Mouse (Mus musculus) embryonic facial prominence, embryonic 13.5 days (tissue): ENCODE data around the gene Trpv1. TPM values are rescaled to one million over a fixed set of nuclear protein-coding genes. Genes with fewer than 3 reads are reported as not detected.

Experiments
- ATAC-seq: fragments of 200-750 bp; cut with Nextera tagmentation; 2 replicates; pipeline ENCODE4 v1.8.0; 2017; ENCODE audit warnings: low read depth; ENCODE audit not compliant: insufficient number of reproducible peaks, insufficient read depth, low FRiP score, low TSS enrichment
- H3K27ac ChIP-seq: fragments of 300-500 bp; sonication (generic); 2 replicates; pipeline ENCODE4 v1.5.1; 2015; ENCODE audit warnings: moderate library complexity, mild to moderate bottlenecking, inconsistent platforms
- H3K27me3 ChIP-seq: fragments of 300-500 bp; sonication (generic); 2 replicates; pipeline ENCODE4 v1.6.1; 2015; ENCODE audit warnings: mild to moderate bottlenecking, inconsistent platforms
- H3K36me3 ChIP-seq: fragments of 300-500 bp; sonication (generic); 2 replicates; pipeline ENCODE4 v1.6.1; 2015; ENCODE audit warnings: mild to moderate bottlenecking, inconsistent platforms
- H3K4me1 ChIP-seq: fragments of 300-500 bp; sonication (generic); 2 replicates; pipeline ENCODE4 v1.6.1; 2015; ENCODE audit warnings: inconsistent platforms
- H3K4me2 ChIP-seq: fragments of 300-500 bp; sonication (generic); 2 replicates; pipeline ENCODE4 v1.6.1; 2015; ENCODE audit warnings: moderate library complexity, mild to moderate bottlenecking, inconsistent platforms
- H3K4me3 ChIP-seq: fragments of 300-500 bp; sonication (generic); 2 replicates; pipeline ENCODE4 v1.5.1; 2015; ENCODE audit warnings: mild to moderate bottlenecking, inconsistent platforms
- H3K9ac ChIP-seq: fragments of 300-500 bp; sonication (generic); 2 replicates; pipeline ENCODE4 v1.6.1; 2015; ENCODE audit warnings: mild to moderate bottlenecking, inconsistent platforms
- H3K9me3 ChIP-seq: fragments of 300-500 bp; sonication (generic); 2 replicates; pipeline ENCODE4 v1.6.1; 2016; ENCODE audit warnings: inconsistent platforms
- WGBS: fragments of 180-500 bp; shearing (Covaris S2); methylation state at CpG from one replicate; pipeline ENCODE4 v1.1.7; 2015; ENCODE audit warnings: mixed read lengths; 5-methylcytosine and 5-hydroxymethylcytosine counted together
- polyA plus RNA-seq: library from polyadenylated mRNA; unstranded; fragments of >200 nt; fragmentation: Nextera tagmentation; extraction: Ambion mirVana; gene quantifications from 2 replicates; pipeline ENCODE4 v1.2.1, GENCODE M21; 2015

Gene Trpv1
- 0.11 TPM in 1 of 2 replicates, not detected in the other for polyA plus RNA-seq

DNA sequence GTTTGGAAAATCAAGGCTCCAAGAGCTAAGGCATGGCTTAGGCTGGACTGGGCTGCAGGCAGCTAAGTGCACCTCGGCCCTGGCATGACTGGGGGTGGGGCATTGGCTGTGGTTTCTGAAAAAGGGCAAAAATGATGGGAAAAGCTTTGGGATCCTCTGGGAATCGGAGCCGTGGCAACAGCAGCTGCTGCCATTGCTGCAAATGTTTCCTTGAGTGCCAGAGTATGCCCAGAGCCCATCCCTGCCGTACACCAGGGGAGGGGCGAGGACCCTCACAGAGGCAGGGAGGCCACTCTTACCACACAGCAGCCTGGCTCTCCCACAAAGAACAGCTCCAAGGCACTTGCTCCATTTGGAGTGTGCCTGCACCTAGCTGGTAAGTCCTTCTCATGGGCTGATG, at the start of gene Trpv1:
TSS of gene Trpv1 (plus strand) at position 301 of the 400 bp plus-strand sequence.
- Histone ChIP-seq H3K4me1 (peaks cover 12% of the 10 kb centered on the region), H3K4me2 (no peak within 1 kb of the TSS), H3K9ac (no peak within 1 kb of the TSS), H3K36me3 (no peaks in the 10 kb centered on the region), H3K9me3 (0 out of 2 replicates have a peak, but pooled peaks cover 7% of the 10 kb centered on the region), H3K27me3 (no peaks in the 10 kb centered on the region), H3K4me3 (no peak within 1 kb of the TSS), H3K27ac (no peak within 1 kb of the TSS)
- WGBS = 81% methylated on average over 5 of the region's 5 CpGs
- ATAC-seq = no peak

DNA sequence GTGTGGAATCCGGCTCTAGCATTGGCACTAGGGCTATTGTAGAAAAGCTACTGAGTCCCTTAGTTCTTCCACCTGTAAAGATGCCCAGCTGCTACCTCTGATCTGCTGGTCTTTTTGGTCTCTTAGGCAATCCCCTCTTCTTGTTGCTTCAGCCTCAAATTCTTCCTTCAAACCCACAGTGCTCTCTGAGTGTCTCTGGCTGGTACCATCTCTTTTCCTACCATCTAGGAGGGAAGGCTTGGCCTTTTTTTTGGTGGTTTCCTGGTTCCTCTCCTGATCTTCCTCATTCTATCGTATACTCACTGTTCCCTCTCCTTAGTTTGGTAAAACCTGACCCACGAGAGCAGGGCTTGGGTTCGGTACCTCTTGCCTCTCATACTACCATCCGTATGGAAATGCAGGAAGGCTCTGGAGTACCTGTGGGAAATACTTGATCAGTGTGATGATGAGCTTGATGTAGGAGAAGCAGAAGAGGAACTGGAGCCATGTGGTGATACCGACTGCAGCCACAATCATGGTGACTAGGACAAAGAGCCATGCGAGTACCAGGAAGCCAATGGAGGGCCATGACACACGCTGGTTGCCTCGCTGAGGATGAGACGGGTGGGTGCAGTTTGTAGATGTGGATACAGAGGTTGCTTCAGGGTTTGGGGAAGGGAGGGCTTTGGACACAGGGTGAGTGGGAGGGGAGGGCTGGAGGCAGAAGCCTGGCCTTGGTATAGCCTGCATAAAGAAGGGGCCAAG, 48.0 kb upstream of the Trpv1 start:
- peaks cover 71% of the 10 kb centered on the region for H3K36me3 ChIP-seq
- WGBS = 93% methylated on average over 10 of the region's 10 CpGs
- no peak overlapping the region for H3K27ac ChIP-seq

DNA sequence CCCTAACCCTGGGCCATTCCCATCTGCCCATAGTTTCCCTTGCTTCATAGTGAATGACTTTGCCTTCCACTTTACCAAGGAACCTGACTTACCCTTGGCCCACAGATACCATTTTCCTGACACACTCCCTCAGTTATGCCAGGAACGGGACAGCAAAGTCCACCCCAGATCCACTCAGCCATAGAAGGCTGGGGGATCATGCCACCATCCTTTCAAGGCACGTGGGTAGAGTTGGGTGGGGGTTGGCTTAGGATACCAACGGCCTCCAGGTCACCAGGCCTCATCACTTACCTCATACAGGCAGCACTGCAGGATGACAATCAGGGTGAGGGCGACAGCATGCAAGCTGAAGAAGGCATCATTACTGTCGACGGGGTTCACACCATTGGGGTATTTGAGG, 46.9 kb upstream of the Trpv1 start:
- Histone ChIP-seq H3K36me3 (peaks cover 77% of the 10 kb centered on the region), H3K9me3 (no peaks in the 10 kb centered on the region)
- WGBS = 90% methylated on average over 6 of the region's 6 CpGs

More for the DNA sequence above, 48.0 kb upstream of the Trpv1 start:
- no peaks in the 10 kb centered on the region for H3K9me3 ChIP-seq
- H3K4me1 ChIP-seq = no peaks in the 10 kb centered on the region
- H3K4me2 ChIP-seq = no peak overlapping the region
- H3K4me3 ChIP-seq = no peak overlapping the region
- H3K9ac ChIP-seq = no peak overlapping the region
- no peaks in the 10 kb centered on the region for H3K27me3 ChIP-seq
- ATAC-seq = no peak

DNA sequence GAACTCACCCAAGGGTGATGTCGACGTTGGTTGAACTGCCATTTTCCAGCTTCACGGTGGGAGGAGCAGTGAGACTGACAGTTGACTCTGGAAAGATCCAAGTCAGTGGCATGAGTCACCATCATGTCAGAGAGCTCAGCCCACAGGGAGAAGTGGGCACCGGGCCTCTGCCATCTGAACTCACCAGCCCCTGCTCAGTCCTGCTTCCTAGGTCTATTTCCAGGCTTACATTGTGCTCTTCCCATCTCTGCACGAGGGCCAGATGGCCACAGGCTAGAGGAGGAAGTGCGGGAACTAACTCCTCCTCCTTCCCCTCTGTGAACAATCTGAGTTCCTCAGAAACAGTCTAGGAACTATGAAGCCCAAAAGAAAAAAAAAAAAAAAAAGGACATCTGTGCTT, 41.0 kb upstream of the Trpv1 start:
- H3K36me3 ChIP-seq = peaks cover 47% of the 10 kb centered on the region

More for the DNA sequence above, 46.9 kb upstream of the Trpv1 start:
- H3K9ac ChIP-seq = no peak overlapping the region
- no peak overlapping the region for H3K4me3 ChIP-seq
- H3K4me1 ChIP-seq = no peaks in the 10 kb centered on the region
- ATAC-seq = no peak
- H3K27me3 ChIP-seq = no peaks in the 10 kb centered on the region
- H3K27ac ChIP-seq = no peak overlapping the region
- H3K4me2 ChIP-seq = no peak overlapping the region

DNA sequence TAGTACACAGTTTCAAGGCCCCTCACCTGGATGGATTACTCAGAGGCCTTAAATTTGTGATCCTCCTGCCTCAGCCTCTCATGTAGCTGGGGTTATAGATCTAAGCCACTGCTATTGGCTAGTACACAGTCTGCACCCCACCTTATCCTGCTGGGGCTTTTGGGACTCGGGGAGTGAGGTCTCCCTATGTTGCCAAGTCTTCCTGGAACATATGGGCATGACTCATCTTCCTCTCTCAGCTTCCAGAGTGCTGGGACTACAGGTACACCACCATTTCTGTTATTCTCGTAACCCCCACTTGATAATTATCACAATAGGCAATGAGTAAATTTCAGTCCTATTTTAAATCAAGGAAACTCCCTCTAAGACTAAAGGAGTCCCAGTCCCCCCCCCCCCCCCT, 39.6 kb upstream of the Trpv1 start:
- ATAC-seq = no peak
- 79% methylated on average over 2 of the region's 2 CpGs for WGBS

More for the DNA sequence above, 41.0 kb upstream of the Trpv1 start:
- peaks cover 8% of the 10 kb centered on the region for H3K4me1 ChIP-seq
- no peak overlapping the region for H3K4me3 ChIP-seq
- no peak overlapping the region for H3K9ac ChIP-seq
- H3K27me3 ChIP-seq = no peaks in the 10 kb centered on the region
- no peaks in the 10 kb centered on the region for H3K9me3 ChIP-seq
- no peak overlapping the region for H3K4me2 ChIP-seq
- H3K27ac ChIP-seq = no peak overlapping the region
- WGBS = 72% methylated on average over 6 of the region's 6 CpGs
- ATAC-seq = no peak

DNA sequence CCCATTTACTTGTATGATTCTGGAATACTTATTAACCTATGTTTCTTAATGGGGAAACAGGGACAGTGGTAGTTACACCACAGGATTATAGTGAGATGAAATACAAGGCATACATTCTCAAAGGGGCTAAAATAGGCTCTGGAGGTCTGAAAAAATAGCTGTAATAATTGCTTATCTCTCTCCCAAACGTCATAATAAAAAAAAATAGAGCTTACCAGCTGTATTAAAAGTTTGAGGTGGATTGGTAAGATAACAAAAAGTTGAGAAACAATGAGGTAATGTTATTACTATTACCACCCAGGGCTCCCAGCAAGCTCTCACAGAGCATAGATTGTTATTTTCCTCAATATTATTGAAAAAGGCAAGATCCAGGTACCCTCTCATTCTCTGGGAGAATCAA, 35.9 kb upstream of the Trpv1 start:
- ATAC-seq = no peak
- peaks cover 12% of the 10 kb centered on the region for H3K36me3 ChIP-seq
- H3K4me2 ChIP-seq = peak overlapping the region; percentile 95
- H3K4me1 ChIP-seq = peaks cover 20% of the 10 kb centered on the region
- H3K9ac ChIP-seq = peak overlapping the region; percentile 82
- no peak overlapping the region for H3K27ac ChIP-seq
- WGBS = 4% methylated on average over 1 of the region's 1 CpGs
- H3K4me3 ChIP-seq = peak overlapping the region; percentile 73
- H3K27me3 ChIP-seq = no peaks in the 10 kb centered on the region
- H3K9me3 ChIP-seq = no peaks in the 10 kb centered on the region

More for the DNA sequence above, 39.6 kb upstream of the Trpv1 start:
- H3K27me3 ChIP-seq = no peaks in the 10 kb centered on the region
- no peak overlapping the region for H3K27ac ChIP-seq
- H3K36me3 ChIP-seq = peaks cover 37% of the 10 kb centered on the region
- peaks cover 13% of the 10 kb centered on the region for H3K4me1 ChIP-seq
- no peak overlapping the region for H3K9ac ChIP-seq
- H3K4me3 ChIP-seq = no peak overlapping the region
- H3K4me2 ChIP-seq = no peak overlapping the region
- no peaks in the 10 kb centered on the region for H3K9me3 ChIP-seq

DNA sequence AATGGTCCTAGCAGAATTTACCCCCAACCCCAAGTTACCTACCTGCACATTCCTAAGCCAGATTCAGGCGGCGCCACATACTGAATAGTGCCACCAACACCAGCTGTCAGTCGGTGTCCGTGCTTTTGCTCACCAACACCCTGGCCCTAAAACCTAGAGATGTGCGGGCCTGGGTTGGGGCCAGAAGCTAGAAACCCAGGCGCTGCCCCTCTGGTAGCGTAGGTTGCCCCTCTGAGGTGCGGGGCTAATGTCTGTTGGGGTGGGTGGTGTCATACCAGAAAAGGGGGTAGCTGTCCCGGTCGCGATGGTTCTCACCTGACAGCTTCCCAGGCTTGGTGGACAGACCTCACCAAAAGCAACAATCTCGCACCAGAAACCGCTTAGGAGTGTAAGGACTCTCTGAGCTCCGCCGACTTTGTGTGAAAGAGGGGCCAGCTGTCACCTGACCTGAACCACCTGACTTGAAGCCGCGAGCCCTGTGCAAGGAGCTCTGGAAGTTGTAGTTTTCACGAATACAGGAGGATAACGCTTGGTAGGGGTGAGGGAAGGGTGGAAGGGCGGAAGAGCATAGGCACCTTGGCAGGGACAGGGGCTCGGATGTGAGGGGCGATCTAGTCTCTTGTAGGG, 35.4 kb upstream of the Trpv1 start, which contains the start of gene Ctns:
TSS of gene Ctns (minus strand) at position 440 of the 627 bp plus-strand sequence.
- Histone ChIP-seq H3K4me1 (peaks cover 20% of the 10 kb centered on the region), H3K36me3 (peaks cover 12% of the 10 kb centered on the region), H3K27me3 (no peaks in the 10 kb centered on the region), H3K4me2 (peak within 1 kb of the TSS; percentile 95), H3K9me3 (no peaks in the 10 kb centered on the region), H3K9ac (peak within 1 kb of the TSS; percentile 82), H3K27ac (no peak within 1 kb of the TSS), H3K4me3 (peak within 1 kb of the TSS; percentile 73)
- WGBS = under 1% methylated on average over 22 of the region's 22 CpGs
- ATAC-seq = peak; percentile 93

DNA sequence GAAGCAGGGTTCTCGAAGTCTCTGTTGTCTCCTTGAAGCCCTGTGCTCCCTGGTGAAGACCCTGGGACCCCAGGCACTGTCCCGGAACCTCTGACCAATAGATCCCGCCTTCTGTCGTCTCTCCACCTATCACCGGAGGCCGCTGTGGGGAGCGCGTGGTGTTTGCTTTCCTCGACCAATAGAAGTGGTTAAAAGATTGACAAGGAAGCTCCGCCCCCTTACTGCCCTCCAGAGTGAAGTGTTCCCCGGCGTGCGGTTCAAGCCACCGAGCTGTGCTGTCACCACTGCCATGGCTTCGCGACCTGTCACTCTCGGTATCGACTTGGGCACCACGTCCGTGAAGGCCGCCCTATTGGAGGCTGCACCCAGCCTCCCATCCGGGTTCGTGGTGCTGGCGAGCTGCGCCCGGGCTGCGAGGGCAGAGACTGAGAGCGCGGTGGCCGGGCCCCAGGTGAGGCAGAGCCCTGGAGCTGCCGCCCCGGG, 34.8 kb upstream of the Trpv1 start, which contains the start of gene Shpk:
TSS of gene Shpk (plus strand) at position 231 of the 483 bp plus-strand sequence.
- Histone ChIP-seq H3K27ac (no peak within 1 kb of the TSS), H3K4me3 (peak within 1 kb of the TSS; percentile 73)

DNA sequence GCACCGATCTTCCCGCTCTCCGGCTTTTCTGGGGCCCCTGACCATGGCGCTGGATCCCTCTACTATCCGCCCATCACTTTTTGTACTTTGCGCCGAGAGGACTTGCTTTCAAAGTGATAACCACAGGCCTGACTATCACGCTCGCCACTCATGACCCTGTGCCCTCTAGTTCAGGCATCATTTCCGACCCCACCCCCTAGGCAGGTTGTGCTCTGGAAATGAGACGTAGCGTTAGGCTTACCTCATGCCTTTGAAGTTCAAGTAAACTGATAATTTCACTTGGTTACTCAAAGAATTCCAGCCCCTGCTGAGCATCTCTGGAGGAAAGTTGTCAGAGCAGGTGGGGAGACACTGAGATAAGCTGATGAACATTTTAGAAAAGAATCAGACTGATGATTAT, 34.2 kb upstream of the Trpv1 start:
- H3K36me3 ChIP-seq = peaks cover 12% of the 10 kb centered on the region
- peak overlapping the region; percentile 73 for H3K4me3 ChIP-seq
- H3K27me3 ChIP-seq = no peaks in the 10 kb centered on the region
- H3K27ac ChIP-seq = no peak overlapping the region
- no peak for ATAC-seq
- no peaks in the 10 kb centered on the region for H3K9me3 ChIP-seq
- 3% methylated on average over 12 of the region's 12 CpGs for WGBS
- peak overlapping the region; percentile 79 for H3K9ac ChIP-seq
- H3K4me1 ChIP-seq = peaks cover 20% of the 10 kb centered on the region
- peak overlapping the region; percentile 95 for H3K4me2 ChIP-seq

More for the DNA sequence above, 34.8 kb upstream of the Trpv1 start, which contains the start of gene Shpk:
- H3K9me3 ChIP-seq = no peaks in the 10 kb centered on the region
- H3K9ac ChIP-seq = peak within 1 kb of the TSS; percentile 82
- H3K36me3 ChIP-seq = peaks cover 12% of the 10 kb centered on the region
- peaks cover 20% of the 10 kb centered on the region for H3K4me1 ChIP-seq
- H3K27me3 ChIP-seq = no peaks in the 10 kb centered on the region
- peak within 1 kb of the TSS; percentile 95 for H3K4me2 ChIP-seq
- peak; percentile 97 for ATAC-seq
- under 1% methylated on average over 32 of the region's 32 CpGs for WGBS

DNA sequence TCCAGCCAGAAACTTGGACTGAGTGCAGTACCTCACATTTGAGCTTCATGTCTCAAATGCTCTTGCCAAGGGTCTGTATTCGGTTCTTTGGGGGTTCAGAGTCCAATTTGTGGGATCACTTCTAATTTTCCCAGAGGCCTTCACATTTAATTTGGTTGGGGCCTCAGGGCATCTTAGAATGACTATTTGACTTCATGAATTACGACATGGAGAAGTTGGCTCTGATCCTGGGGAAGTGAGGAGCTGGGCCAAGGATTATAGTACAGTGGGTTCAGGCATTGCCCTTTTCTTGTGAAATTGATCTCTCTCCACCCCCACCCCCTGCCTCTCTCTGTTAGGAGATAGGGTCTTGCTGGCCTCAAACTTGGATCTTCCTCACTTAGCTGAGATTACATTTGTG, 33.1 kb upstream of the Trpv1 start:
- Histone ChIP-seq H3K9me3 (no peaks in the 10 kb centered on the region), H3K4me1 (peaks cover 20% of the 10 kb centered on the region), H3K27ac (no peak overlapping the region), H3K9ac (no peak overlapping the region), H3K36me3 (peaks cover under 1% of the 10 kb centered on the region; the same call in 1 of the 2 replicates), H3K4me3 (no peak overlapping the region), H3K4me2 (no peak overlapping the region), H3K27me3 (no peaks in the 10 kb centered on the region)
- ATAC-seq = no peak
- WGBS = 59% methylated on average over 2 of the region's 2 CpGs

DNA sequence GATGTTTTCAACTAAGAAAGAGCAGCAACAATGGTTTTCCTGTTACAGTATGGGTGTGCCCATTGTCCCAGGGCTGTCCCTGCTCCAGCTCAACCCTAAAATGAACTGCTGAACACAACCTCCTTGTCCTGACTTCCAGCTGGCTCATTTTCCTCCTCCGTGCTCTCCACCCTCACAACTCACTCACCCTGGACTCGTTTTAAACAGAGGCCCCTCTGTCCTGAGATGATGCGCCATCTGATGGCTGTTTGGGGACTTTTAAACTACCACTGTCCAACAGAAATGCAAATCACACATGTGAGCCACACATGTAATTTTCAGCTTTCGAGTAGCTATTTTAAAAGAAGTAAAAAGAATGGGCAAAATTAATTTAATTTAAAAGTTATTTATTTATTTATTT, 32.5 kb upstream of the Trpv1 start:
- peaks cover 20% of the 10 kb centered on the region for H3K4me1 ChIP-seq
- H3K36me3 ChIP-seq = no peaks in the 10 kb centered on the region
- no peak overlapping the region for H3K27ac ChIP-seq
- no peak overlapping the region for H3K9ac ChIP-seq
- 23% methylated on average over 4 of the region's 4 CpGs for WGBS
- no peak overlapping the region for H3K4me3 ChIP-seq
- H3K9me3 ChIP-seq = no peaks in the 10 kb centered on the region
- H3K4me2 ChIP-seq = no peak overlapping the region
- no peak for ATAC-seq
- no peaks in the 10 kb centered on the region for H3K27me3 ChIP-seq
